Mouse (Mus musculus): ENCODE measurements around the gene Inpp4b.

DNA sequence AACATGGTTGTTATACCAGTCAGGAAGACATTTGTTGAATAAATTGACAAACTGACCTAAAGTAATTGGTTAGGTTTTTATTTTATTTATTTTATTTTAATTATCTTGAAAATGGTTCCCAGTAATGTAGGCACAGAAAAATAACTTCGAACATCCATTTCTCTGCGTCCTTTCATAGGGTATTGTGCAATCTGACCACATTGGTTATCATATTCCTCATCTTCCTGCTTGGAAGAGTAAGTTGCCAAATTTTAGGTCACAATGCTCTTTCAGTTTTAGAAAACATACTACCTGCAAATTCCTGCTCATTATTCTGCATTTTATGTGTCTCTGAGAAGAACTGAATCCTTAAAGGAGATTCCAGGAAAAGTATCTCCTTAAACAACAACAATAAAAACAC lies 505.6 kb downstream of the Inpp4b start:
- TF ChIP-seq EP300 (optimal IDR thresholded peaks at IDR 0.05) (no peak), CTCF (IDR thresholded peaks at IDR 0.05; ENCODE audit: low read depth) (no peak)

Data from stomach, postnatal 0 days (tissue).